Mouse (Mus musculus) heart, postnatal 4 days (tissue): ENCODE results near the gene Tctn3. TPM values are rescaled to one million over a fixed set of nuclear protein-coding genes. Genes with fewer than 3 reads are reported as not detected.
A peak's percentile ranks its signal among the peaks of the same experiment; 100 is the strongest.
"Not testable (repeated sequence)": the region's sequence is repeated elsewhere in the genome, so short reads cannot be mapped to it uniquely, and the experiment has no call there.

ENCODE experiments used
- DNase-seq: peaks from one replicate; pipeline ENCODE4 v3.0.0; 2021
- total RNA-seq, 2 experiments: library from RNA; stranded (reverse); gene quantifications; 2 replicates each; pipeline ENCODE4 v1.2.3; 2021

The Tctn3 gene
- total RNA-seq, 2 experiments from 2014 or later, result 7.3 to 7.8 TPM

- DNase-seq, result not testable (repeated sequence)
These were observed 9.6 kb upstream of the Tctn3 start for GRCm38 (mm10) chr19:40621616-40622015.

- no peak for DNase-seq
These were observed 4.0 kb upstream of the Tctn3 start for GRCm38 (mm10) chr19:40616021-40616420.

- DNase-seq, result no peak
These were observed 2.8 kb upstream of the Tctn3 start for GRCm38 (mm10) chr19:40614811-40615210.

GRCm38 (mm10) chr19:40607676-40608075 is 4.4 kb downstream of the Tctn3 start:
- no peak for DNase-seq

- no peak for DNase-seq
These were observed 6.8 kb downstream of the Tctn3 start for GRCm38 (mm10) chr19:40605189-40605588.

GRCm38 (mm10) chr19:40601870-40602269 is 10.2 kb downstream of the Tctn3 start:
- DNase-seq, result no peak

GRCm38 (mm10) chr19:40600846-40601245 is 11.2 kb downstream of the Tctn3 start:
- DNase-seq, result not testable (repeated sequence)

- peak; percentile 38 for DNase-seq
These were observed 16.2 kb downstream of the Tctn3 start for GRCm38 (mm10) chr19:40595831-40596230.

GRCm38 (mm10) chr19:40595231-40595630 is 16.8 kb downstream of the Tctn3 start:
- DNase-seq, result no peak

- DNase-seq, result no peak
These were observed 22.5 kb downstream of the Tctn3 start for GRCm38 (mm10) chr19:40589530-40589880.

GRCm38 (mm10) chr19:40588847-40589529 is 23.0 kb downstream of the Tctn3 start:
- DNase-seq, result peak; percentile 94

- DNase-seq, result peak; percentile 97
These were observed 23.8 kb downstream of the Tctn3 start, which contains the start of gene Aldh18a1 for GRCm38 (mm10) chr19:40588293-40588654. TSS of gene Aldh18a1 (minus strand) at chr19:40588463.

- DNase-seq, result no peak
These were observed 24.3 kb downstream of the Tctn3 start for GRCm38 (mm10) chr19:40587491-40588292.

- no peak for DNase-seq
These were observed 25.1 kb downstream of the Tctn3 start for GRCm38 (mm10) chr19:40586908-40587307.

GRCm38 (mm10) chr19:40581662-40582061 is 30.4 kb downstream of the Tctn3 start:
- peak; percentile 32 for DNase-seq

GRCm38 (mm10) chr19:40580902-40581301 is 31.1 kb downstream of the Tctn3 start:
- DNase-seq, result no peak

- no peak for DNase-seq
These were observed 36.6 kb downstream of the Tctn3 start for GRCm38 (mm10) chr19:40575438-40575837.

GRCm38 (mm10) chr19:40570726-40571125 is 41.3 kb downstream of the Tctn3 start:
- peak; percentile 76 for DNase-seq

GRCm38 (mm10) chr19:40567616-40568015 is 44.4 kb downstream of the Tctn3 start:
- peak; percentile 38 for DNase-seq

- no peak for DNase-seq
These were observed 48.0 kb downstream of the Tctn3 start for GRCm38 (mm10) chr19:40563880-40564645.

- DNase-seq, result not testable (repeated sequence)
These were observed 50.5 kb downstream of the Tctn3 start for GRCm38 (mm10) chr19:40561521-40561920.

- DNase-seq, result no peak
These were observed 56.0 kb downstream of the Tctn3 start for GRCm38 (mm10) chr19:40556029-40556428.

GRCm38 (mm10) chr19:40555136-40555535 is 56.9 kb downstream of the Tctn3 start:
- no peak for DNase-seq
